Mouse (Mus musculus) layer of hippocampus, adult 9-11 months (tissue): Measurements from ENCODE around the gene Rad51c.
"Not testable (repeated sequence)": the region's sequence is repeated elsewhere in the genome, so short reads cannot be mapped to it uniquely, and the experiment has no call there.

ENCODE experiments used
- DNase-seq: peaks from one replicate; pipeline ENCODE4 v3.0.0; 2022

Rad51c gene

GRCm38 (mm10) chr11:87431813-87432212, 27.1 kb upstream of the Rad51c start:
- not testable (repeated sequence) for DNase-seq

GRCm38 (mm10) chr11:87430374-87430773, 25.6 kb upstream of the Rad51c start:
- DNase-seq: no peak

GRCm38 (mm10) chr11:87429363-87429762, 24.6 kb upstream of the Rad51c start:
- DNase-seq: no peak

GRCm38 (mm10) chr11:87428051-87428673, 23.4 kb upstream of the Rad51c start:
- no peak for DNase-seq

GRCm38 (mm10) chr11:87427273-87428050, 22.7 kb upstream of the Rad51c start:
- DNase-seq: no peak

- DNase-seq: peak; percentile 91
These were observed 21.9 kb upstream of the Rad51c start for GRCm38 (mm10) chr11:87426450-87427250.

GRCm38 (mm10) chr11:87426121-87426449, 21.3 kb upstream of the Rad51c start:
- no peak for DNase-seq

GRCm38 (mm10) chr11:87423551-87424325, 19.0 kb upstream of the Rad51c start:
- DNase-seq: no peak

- peak; percentile 95 for DNase-seq
These were observed 18.0 kb upstream of the Rad51c start for GRCm38 (mm10) chr11:87422511-87423340.

- DNase-seq: no peak
These were observed 17.0 kb upstream of the Rad51c start for GRCm38 (mm10) chr11:87421760-87422201.

GRCm38 (mm10) chr11:87420861-87421260, 16.1 kb upstream of the Rad51c start:
- DNase-seq: no peak

- DNase-seq: no peak
These were observed 11.4 kb upstream of the Rad51c start for GRCm38 (mm10) chr11:87416120-87416519.

GRCm38 (mm10) chr11:87413412-87413811, 8.7 kb upstream of the Rad51c start:
- not testable (repeated sequence) for DNase-seq

- DNase-seq: peak; percentile 95
These were observed 472 bp downstream of the Rad51c start for GRCm38 (mm10) chr11:87404111-87404853.

GRCm38 (mm10) chr11:87398402-87398801, 6.4 kb downstream of the Rad51c start:
- DNase-seq: no peak

- peak; percentile 47 for DNase-seq
These were observed 10.9 kb downstream of the Rad51c start for GRCm38 (mm10) chr11:87393855-87394254.

- peak; percentile 53 for DNase-seq
These were observed 19.1 kb downstream of the Rad51c start for GRCm38 (mm10) chr11:87385676-87386075.

GRCm38 (mm10) chr11:87384551-87384950, 20.2 kb downstream of the Rad51c start:
- no peak for DNase-seq

GRCm38 (mm10) chr11:87367865-87368580, 36.7 kb downstream of the Rad51c start:
- no peak for DNase-seq

- no peak for DNase-seq
These were observed 37.7 kb downstream of the Rad51c start for GRCm38 (mm10) chr11:87367061-87367460.
